Mouse (Mus musculus) right cerebral cortex, adult 2 months (tissue): ENCODE results near the gene Ifna1.
"Not testable (repeated sequence)": the region's sequence is repeated elsewhere in the genome, so short reads cannot be mapped to it uniquely, and the experiment has no call there.

ENCODE experiments used
- DNase-seq, 2 experiments: peaks; one replicate each; pipeline ENCODE4 v3.0.0; 2021 to 2022; ENCODE audit warnings: low spot score in 2 of 2

Gene Ifna1

DNA sequence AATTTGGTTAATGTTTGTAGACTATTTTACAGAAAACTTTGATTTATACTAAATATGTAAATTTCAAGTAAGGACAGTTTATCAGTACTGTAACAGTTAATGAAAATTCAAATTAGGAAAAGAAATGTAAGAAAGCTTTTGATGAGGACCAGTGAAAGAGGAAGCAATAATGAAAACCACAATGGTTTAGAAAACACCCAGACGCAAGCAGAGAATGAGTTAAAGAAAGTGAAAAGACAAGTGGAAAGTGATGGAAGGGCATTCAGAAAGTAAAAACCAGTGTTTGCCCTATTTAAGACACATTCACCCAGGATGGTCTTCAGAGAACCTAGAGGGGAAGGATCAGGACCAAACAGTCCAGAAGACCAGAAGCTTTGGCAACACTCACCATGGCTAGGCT, at the start of gene Ifna1:
Gene Ifna1, plus strand, starts transcription at position 390 of the 400 bp plus-strand sequence.
- DNase-seq: no peak

DNA sequence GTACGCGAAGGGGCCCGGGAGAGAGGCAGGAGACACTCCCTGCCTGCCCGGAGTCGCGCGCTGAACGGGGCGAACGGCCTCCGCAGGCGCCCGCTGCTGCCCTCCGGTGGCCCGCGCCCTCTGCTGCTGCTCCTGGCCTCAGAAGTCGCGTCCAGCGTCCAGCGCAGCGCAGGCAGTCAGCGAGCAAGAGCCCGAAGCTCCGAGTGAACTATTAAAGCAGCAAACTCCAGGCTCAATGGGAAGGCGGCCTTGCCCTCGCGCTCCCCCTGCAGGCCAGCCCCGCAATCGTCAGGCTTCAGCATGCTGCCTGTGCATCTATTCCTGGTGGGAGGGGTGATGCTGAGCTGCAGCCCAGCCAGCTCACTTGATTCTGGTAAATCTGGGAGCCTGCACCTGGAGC, 46.9 kb upstream of the Ifna1 start, which contains the start of gene Gm13287:
Gene Gm13287, plus strand, starts transcription at position 301 of the 400 bp plus-strand sequence.
- not testable (repeated sequence) for DNase-seq

DNA sequence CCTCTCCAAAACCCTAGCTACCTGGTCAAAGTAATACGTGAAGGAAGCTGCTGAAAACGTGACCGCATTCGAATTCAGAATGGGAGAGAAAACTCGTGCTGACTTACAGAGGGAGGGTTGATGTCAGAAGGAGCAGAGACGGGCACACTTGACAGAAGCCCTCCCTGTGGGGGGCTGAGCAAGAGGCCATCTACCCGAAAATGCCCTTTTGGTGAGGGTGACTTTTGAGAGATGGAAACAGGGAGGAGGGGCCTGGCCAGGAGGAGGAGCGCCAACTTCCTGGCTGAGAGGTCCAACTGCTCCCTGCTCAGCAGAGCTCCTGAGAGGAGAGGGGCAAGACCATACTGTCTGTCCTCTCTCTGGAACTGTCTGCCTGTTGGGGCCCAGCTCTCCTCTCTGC, 44.7 kb upstream of the Ifna1 start, which contains the start of gene Gm13288:
Gene Gm13288, plus strand, starts transcription at position 301 of the 400 bp plus-strand sequence.
- not testable (repeated sequence) for DNase-seq

DNA sequence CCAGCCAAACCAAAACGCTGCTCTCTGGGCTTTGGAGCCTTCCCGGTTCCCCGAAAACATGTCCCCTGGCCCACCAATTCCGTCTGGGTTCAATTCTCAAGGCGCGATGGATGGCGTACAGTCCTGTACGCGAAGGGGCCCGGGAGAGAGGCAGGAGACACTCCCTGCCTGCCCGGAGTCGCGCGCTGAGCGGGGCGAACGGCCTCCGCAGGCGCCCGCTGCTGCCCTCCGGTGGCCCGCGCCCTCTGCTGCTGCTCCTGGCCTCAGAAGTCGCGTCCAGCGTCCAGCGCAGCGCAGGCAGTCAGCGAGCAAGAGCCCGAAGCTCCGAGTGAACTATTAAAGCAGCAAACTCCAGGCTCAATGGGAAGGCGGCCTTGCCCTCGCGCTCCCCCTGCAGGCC, 44.1 kb upstream of the Ifna1 start:
- not testable (repeated sequence) for DNase-seq

DNA sequence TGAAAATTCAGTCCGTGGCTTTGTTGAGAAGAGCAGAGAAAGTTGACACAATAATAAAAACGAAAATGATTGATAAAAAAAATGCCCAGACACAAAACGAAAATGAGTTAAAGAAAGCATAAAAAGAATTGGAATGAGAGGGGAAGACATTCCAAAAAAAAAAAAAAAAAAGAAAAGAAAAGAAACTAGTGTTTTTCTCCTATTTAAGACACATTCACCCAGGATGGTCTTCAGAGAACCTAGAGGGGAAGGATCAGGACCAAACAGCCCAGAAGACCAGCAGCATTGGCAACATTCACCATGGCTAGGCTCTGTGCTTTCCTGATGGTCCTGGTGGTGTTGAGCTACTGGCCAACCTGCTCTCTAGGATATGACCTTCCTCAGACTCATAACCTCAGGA, 34.0 kb upstream of the Ifna1 start, which contains the start of gene Ifna7:
Gene Ifna7, plus strand, starts transcription at position 301 of the 400 bp plus-strand sequence.
- DNase-seq: no peak

DNA sequence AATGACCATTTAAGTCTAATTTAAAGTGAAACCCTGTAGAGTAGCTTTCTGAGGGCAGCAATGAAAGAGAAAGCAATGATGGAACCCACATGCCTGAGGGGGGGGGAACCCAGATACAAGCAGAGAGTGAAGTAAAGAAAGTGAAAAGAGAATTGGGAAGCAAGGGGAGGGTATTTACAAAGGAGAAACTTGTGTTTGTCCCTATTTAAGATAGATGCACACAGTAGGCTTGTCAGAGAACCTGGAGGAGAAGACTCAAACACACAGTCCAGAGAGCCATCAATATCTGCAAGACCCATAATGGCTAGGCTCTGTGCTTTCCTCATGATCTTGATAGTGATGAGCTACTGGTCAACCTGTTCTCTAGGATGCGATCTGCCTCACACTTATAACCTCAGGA, 30.2 kb upstream of the Ifna1 start, which contains the start of gene Ifna11:
Gene Ifna11, plus strand, starts transcription at position 301 of the 400 bp plus-strand sequence.
- DNase-seq: no peak

DNA sequence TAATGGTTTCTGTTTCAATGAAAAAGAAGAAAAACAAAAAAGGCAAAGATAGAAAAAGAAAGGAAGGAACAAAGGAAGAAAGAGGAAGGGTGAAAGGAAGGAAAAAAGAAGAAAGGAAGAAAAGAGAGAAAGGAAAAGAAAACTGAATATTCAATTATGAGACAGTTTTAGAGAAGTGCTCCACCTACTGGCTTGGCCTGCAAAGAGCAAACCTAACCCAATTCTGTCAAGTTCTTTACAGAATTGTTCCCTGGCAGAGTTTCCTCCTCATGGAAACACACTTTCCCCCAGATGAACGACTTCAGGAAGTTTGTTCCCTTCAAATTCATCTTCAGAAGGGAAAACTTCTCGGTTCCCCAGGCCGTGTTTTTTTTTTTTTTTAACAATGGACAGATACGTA, 26.9 kb upstream of the Ifna1 start:
- DNase-seq: peak; percentile 18 to 26

DNA sequence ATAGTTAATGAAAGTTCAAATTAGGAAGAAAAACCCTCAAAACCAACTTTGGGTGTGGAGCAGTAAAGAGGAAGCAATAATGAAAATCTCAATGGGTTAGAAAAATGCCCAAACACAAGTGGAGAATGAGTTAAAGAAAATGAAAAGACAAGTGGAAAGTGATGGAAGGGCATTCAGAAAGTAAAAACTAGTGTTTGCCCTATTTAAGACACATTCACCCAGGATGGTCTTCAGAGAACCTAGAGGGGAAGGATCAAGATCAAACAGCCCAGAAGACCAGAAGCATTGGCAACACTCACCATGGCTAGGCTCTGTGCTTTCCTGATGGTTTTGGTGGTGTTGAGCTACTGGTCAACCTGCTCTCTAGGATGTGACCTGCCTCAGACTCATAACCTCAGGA, 22.8 kb upstream of the Ifna1 start, which contains the start of gene Ifna6:
Gene Ifna6, plus strand, starts transcription at position 301 of the 400 bp plus-strand sequence.
- not testable (repeated sequence) for DNase-seq

DNA sequence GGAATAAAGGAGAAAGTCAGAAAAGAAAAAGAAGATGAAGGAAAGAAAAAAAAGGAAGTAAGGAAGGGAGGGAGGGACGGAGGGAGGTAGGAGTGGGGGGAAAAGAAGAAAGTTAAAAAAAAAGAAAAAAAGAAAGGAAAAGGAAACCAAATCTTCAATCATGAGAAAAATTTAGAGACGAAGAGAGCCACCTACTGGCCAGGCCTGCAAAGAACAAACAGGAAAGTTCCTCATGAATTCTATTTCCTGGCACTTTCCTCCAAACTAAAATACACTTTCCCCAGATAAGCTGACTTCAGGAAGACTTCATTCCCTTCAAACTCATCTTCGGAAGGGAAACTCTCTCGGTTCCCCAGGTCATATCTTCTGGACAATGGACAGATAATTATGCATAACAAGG, 19.4 kb upstream of the Ifna1 start:
- peak; percentile 48 to 66 for DNase-seq

DNA sequence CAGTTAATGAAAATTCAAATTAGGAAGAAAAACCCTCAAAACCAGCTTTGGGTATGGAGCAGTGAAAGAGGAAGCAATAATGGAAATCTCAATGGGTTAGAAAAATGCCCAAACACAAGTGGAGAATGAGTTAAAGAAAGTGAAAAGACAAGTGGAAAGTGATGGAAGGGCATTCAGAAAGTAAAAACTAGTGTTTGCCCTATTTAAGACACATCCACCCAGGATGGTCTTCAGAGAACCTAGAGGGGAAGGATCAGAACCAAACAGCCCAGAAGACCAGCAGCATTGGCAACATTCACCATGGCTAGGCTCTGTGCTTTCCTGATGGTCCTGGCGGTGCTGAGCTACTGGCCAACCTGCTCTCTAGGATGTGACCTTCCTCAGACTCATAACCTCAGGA, 14.7 kb upstream of the Ifna1 start, which contains the start of gene Ifna5:
Gene Ifna5, plus strand, starts transcription at position 301 of the 400 bp plus-strand sequence.
- DNase-seq: not testable (repeated sequence)

DNA sequence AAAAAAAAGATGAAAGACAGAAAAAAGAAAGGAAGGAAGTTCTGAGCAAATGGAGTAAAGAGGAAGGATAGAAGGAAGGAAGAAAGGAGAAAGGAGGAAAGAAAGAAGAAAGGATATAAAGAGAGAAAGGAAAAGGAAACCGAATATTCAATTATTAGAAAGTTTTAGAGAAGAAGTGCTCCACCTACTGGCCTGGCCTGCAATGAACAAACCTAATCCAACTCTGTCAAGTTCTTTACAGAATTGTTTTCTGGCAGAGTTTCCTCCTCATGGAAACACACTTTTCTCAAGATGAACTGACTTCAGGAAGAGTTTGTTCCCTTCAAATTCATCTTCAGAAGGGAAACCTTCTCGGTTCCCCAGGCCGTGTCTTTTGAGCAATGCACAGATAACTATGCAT, 11.1 kb upstream of the Ifna1 start:
- peak; percentile 6 to 9 for DNase-seq

DNA sequence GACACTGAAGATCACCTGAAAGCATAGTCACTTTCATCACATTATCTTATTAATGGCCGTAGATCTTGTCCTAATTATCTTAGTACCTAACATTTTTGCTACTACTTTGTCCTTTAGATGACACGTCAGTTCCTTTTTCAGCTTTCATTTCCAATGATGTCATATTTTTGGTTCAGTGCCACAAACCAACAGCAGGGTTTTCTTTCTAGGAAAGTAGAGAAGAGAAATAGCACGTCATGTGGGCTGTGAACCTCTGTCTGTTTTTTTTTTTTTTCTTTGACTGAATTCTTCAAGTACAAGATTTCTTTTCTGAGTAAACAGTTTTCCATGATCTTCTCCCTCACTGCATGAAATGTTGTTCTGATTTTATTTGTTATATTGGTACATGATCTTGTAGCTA, 9.8 kb upstream of the Ifna1 start:
- DNase-seq: no peak

DNA sequence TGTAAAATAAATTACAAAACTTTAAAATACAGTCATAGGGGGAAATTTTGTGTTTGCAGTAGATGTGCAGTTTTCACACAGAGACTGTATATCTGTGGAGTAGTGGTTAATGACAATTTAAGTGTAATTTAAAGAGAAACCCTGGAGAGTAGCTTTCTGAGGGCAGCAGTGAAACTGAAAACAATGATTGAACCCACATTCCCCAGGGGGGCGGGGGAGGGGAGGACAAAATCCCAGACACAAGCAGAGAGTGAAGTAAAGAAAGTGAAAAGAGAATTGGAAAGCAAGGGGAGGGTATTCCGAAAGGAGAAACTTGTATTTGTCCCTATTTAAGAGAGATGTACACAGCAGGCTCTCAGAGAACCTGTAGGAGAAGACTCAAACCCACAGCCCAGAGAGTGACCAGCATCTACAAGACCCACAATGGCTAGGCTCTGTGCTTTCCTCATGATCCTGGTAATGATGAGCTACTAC, 8.4 kb upstream of the Ifna1 start, which contains the start of gene Ifna4:
Gene Ifna4, plus strand, starts transcription at position 424 of the 474 bp plus-strand sequence.
- DNase-seq: no peak

DNA sequence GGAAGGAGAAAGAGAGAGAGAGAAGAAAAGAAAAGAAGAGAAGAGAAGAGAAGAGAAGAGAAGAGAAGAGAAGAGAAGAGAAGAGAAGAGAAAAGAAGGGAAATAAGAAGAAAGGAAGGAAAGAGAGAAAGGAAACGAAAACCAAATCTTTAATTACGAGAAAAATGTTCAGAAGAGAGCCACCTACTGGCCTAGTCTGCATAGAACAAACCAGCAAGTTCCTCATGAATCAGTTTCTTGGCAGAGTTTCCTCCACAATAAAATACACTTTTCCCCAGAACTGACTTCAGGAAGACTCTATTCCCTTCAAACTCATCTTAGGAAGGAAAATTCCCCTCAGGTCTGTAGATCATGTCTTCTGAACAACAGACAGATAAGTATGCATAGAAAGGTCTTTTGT, 4.6 kb upstream of the Ifna1 start:
- no peak for DNase-seq

DNA sequence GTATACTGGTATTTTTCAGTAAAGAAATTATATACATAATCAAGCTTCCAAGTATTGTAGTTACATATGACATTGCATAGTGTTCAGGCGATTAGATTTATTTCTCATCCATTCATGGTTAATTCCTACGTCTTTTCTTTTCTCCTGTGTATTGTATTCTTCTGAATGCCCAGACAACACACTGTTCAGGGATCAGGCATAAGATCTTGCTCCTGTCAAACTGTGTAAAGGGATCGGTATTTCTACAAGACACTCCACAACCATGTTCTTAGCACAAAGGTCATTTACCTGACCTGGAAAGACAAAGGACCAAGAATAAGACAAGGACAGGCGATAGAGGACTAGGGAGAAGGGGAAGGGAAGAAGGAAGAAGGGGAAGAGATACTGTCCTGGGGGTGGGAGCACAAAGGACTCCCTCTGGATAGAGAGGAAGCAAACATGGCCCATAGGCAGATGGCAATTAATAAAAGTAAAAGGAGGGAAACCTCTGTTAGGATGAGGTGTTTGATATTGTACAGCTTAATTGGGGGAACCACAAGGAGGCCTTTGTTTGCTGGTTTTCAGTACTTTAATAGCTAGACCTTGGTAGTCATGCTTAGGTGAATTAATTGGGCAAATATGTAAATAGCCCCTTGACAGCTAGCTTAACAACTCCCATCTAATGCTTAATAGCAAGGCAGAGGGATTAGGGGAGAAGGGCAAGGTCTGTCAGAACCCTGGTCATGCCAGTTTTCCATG, 1.3 kb downstream of the Ifna1 start:
- no peak for DNase-seq

DNA sequence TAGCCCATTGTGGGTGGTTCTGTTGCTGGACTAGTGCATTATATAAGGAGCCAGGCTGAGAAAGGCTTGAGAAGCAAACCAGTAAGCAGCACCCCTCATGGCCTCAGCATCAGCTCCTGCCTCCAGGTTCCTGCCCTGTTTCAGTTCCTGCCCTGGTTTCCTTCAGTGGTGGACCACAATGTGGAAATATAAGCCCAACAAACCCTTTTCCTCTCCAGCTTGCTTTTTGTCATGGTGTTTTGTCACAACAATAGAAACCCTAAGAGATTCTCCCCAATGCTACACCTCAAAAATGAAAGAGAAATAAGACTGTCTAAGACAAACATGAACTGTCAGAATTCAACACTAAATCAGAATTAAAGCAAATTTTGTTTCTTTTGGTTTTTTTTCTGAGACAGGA, 9.3 kb downstream of the Ifna1 start:
- no peak for DNase-seq

DNA sequence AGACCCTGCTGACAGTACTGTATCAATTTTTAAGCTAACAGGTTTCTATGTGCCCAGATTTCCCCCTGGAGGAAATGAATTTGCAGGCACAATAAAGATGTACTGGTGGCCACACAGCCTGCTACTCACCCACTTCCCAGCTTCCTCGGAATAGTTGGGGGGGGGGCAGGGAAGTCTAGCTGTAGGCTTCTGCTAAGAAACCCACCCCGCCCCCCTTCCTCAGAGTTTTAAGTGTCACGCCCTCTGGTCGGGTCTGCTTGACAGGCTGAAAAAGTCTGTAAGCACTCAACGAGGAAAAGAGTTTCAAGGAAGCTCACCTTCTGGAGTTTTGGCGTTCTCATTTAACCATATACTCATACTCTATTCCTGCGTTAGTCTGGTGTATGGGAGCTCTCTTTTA, 13.4 kb downstream of the Ifna1 start:
- no peak for DNase-seq

DNA sequence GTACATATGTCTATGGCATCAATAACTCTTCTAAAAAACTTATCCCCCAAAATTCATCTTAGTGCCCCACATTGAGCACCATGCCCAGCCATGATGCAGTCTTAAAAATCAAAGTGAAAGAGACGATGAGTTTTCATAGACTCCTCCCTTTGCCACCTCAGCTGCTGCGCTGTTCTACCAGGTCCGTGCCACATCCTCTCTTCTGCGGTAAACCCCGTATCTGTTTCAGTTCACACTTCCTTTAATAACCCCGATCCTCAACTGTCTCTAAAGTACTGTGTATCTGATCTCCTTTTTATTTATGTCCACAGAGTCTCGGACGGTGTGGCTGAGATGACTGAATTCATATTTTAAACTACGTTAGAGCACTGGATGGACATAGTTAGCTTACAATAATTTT, 14.7 kb downstream of the Ifna1 start:
- no peak for DNase-seq

DNA sequence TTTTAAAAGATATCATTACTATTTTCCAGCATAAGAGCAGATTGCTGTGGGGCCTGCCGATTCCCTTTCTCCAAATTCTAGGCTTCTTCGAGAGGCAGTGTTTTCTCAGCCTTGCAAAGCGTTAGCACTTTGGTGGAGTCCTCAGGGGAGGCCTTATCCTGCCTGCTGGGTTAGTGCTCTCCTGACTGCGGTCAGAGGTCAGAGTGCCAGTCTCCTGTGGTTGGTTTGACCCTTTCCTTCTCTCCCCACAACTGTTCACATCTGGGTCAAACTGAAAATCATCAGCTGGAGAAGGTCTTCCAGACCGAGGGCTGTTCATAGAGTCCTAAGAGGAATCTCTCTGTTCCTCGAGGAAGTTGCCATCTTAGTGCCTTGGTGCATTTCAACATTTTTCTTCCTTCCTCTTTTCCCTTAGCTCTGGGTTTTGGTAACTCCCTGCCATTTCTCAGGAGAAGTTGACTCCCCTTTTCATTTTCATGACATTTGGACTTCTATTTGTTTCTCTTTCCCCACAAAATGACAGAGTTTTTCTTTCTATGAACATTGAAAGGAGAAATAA, 15.2 kb downstream of the Ifna1 start:
- DNase-seq: no peak

DNA sequence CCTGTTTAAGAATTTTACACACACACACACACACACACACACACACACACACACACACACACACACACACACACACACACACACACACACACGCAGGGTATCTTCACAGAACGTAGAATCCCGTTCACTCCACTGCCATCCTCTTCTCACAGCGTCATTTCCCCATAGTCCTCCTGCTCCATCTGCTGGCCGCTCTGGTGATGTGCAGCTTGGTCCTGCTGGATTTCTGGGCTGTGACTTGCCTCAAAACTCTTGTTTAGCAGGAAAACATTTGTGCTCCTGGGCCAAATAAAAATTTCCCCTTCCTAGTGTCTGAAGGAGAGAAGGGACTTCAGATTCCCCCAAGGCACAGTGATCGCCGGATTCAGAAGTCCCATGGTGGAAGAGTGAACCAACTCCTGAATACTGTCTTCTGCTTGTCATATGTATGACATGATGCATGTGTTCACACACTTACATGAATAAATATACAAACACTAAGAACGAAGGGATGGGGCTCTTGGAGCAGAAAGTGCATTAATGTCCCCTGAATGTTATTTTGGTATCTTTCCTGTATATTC, 17.6 kb downstream of the Ifna1 start:
- peak; percentile 74 to 84 for DNase-seq

DNA sequence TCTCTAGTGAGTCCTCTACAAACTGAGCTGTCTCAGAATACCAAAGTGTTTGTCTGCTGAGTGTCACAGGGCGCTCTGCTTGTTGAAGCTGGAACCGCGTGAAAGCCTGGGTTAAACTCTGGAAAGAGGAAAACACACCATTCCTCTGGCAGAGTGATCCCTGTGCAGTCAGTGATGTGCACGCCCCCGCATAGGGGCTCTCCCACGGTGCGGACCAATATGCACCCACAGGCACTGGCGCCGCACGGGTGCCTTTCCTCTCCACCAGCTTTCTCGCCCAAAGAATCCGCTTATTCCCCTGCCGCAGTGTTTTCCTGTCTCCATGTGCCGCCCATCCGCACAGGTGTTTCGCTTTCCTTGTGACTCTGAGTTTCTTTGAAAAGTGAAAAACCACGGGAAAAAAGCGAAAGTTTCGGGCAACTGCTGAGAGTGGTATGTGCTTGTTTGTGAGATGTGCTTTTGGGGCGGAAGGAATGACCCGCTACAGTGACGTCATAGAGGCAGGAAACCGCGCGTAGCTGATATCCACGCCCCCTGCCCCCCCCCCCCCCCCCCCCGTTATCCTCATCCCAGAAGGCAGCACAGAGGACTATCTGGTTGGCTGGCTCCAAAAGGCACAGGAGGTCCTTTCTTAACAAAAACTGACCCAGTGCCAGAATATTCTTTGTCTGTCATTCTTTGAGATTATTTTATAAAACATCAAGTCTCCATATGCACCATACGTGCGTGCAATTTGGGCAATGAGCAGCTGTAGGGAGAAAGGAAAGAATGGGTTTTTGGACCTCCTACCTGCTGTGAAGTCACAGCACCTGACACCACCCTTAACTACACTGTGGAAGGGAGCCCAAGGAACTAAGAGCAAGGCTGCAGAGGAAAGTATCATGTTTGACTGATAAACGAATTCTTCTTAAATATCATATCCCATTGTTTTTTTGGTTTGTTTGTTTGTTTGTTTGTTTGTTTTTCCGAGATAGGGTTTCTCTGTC, 18.3 kb downstream of the Ifna1 start:
- peak; percentile 15 to 34 for DNase-seq
